Mouse (Mus musculus): ENCODE measurements around the gene Gas2l3.
A peak's percentile ranks its signal among the peaks of the same experiment; 100 is the strongest.

Gas2l3 gene

DNA sequence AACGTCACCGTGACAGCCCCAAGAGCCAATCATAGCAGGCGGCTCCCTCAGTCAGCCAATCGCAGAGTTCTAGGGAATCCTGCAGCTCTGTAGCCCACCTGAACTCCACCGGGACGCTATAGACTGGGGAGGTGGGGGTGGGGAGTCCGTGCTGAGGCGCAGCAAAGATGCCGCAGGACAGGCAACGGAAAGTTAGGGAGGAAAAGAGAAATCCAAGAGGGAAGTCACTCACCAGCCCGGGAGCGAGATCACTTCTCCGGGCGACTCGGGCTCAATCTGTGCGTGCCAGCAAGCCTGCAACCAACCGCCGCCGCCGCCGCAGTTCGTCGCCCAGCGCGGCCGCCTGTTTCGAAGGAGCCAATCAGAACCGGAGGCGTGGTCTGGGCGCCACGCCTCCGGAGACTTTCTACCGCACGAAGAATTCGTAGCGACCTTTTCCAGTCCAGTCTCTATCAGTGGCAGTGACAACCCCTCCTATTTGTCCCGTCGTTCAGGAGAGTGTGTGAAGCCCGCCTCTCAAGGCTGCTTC is at the start of gene Gas2l3:
Gene Gas2l3, minus strand, starts transcription at position 345 of the 529 bp plus-strand sequence.
- peak; percentile 86 for DNase-seq (ENCODE audit: low spot score)

DNA sequence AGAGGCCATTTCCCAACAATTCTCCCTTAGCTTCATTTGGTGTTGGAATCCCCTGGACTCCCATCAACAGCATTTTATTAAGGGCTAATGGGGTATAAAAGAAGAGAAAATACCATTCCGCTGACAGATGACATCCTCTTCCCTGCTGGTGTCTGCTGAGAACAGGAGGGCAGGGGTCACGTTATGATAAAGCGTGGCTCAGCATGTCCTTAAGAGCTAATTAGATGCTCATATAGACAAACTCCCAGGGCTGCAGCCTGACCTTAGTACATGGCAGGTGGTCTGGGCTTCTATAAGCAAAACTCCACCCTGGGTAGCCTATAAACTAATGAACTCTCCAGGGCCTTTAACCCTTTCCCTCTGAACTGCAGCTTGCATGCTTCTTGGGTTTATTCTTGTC is 47.6 kb upstream of the Gas2l3 start:
- DNase-seq (ENCODE audit: low spot score) = no peak

DNA sequence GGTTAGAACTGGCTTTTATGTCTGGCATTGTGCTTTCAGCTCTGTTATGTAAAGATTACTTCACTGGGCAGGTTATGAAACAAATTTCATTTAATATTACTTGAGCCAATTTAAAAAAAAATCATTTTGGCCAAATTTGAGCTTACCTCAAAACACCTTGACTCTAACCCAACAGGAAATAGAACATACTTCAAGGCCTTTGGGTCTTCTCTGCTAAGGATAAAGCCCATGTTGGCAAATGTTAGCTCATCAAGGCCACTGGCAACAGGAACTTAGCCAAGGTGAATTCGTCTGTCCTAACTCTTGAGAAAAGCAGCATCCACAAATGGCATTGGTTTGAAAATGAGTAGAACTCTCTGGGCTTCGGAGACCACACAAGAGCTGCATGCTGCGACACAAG is 46.5 kb upstream of the Gas2l3 start:
- DNase-seq (ENCODE audit: low spot score) = no peak

- DNase-seq (ENCODE audit: low spot score) = no peak
Observed at GRCm38 (mm10) chr10:89489459-89489858, 45.7 kb upstream of the Gas2l3 start.

GRCm38 (mm10) chr10:89486995-89487742 is 43.4 kb upstream of the Gas2l3 start:
- no peak for DNase-seq (ENCODE audit: low spot score)

DNA sequence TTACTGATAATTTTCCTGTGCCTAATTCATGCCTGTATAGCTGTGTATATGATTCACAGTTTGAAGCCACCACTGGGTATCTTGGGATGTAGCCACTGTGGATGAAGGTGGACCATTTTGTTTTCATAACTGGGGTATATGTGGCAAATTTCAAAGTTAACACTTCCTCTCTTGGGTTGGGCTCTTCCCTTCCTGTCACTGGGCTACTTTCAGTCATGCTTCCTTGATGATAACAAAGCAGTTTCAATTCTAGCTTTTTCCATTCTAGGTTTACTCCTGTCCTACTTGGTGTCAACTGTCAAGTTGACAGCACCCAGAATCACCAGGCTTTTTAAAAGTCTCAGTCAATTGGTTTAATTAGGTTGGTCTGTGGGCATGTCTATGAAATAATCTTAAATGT is 41.1 kb upstream of the Gas2l3 start:
- DNase-seq (ENCODE audit: low spot score) = no peak

DNA sequence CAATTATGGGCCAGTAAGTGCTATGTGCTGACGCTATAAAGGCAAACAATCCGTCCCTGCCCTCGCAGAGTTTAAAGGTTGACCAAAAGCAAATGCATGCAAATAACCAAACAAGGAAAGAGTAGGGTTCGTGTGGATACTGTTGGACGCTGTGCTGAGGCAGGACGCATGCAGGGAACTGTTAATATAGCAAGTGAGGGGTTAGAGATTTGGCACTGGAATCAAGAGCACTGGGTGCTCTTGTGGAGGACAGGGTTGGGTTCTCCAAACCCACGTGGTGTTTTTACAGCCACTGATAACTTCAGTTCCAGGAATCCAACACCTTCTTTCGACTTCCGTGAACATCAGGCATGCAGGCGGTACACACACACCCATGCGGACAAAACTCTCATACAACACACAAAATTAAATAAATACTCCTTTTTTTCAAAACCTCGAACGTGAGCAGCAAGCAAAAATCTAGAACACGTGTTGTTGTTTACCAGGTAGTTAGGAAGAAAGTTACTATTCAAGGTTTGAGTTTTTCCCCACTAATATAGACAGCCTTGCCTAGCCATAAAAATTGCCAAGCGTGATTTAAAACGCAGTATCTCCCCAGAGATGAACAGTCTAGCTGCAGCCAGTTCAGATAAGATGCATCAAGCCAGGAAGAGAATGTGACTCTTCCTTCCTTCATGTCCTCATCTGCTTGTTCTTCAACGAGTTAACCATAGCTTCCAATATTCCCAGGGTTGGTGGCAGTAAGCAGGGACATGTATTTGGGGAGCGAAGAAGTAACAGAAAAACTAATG is 40.2 kb upstream of the Gas2l3 start:
- DNase-seq (ENCODE audit: low spot score) = no peak

GRCm38 (mm10) chr10:89483113-89483512 is 39.3 kb upstream of the Gas2l3 start:
- no peak for DNase-seq (ENCODE audit: low spot score)

DNA sequence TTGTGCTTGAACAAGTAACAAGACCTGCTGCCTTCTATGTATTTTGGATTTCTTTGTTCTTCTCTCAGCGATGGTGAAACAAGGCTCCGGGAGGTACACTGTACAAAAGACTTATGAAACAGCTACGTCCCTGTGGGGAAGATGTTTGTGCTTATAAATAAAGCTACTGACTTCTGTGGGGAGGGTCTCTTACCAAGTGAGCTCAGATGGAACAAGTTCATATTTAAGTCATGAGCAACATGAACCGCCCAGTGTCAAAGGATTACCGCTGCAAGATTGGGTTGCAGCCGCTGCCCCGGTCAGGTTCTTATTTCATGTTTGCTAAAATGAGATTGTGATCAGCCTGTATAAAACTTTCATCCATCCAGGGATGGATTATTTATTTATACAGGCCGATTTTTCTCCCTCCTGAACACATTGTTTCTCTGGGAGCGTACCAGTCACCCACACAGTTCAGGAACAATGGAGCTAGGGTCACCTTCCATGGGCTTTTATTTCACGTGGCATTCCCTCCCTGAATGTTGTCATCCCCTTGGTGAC is 38.4 kb upstream of the Gas2l3 start:
- no peak for DNase-seq (ENCODE audit: low spot score)

GRCm38 (mm10) chr10:89481638-89482037 is 37.9 kb upstream of the Gas2l3 start:
- no peak for DNase-seq (ENCODE audit: low spot score)

GRCm38 (mm10) chr10:89478766-89479165 is 35.0 kb upstream of the Gas2l3 start:
- DNase-seq (ENCODE audit: low spot score) = no peak

DNA sequence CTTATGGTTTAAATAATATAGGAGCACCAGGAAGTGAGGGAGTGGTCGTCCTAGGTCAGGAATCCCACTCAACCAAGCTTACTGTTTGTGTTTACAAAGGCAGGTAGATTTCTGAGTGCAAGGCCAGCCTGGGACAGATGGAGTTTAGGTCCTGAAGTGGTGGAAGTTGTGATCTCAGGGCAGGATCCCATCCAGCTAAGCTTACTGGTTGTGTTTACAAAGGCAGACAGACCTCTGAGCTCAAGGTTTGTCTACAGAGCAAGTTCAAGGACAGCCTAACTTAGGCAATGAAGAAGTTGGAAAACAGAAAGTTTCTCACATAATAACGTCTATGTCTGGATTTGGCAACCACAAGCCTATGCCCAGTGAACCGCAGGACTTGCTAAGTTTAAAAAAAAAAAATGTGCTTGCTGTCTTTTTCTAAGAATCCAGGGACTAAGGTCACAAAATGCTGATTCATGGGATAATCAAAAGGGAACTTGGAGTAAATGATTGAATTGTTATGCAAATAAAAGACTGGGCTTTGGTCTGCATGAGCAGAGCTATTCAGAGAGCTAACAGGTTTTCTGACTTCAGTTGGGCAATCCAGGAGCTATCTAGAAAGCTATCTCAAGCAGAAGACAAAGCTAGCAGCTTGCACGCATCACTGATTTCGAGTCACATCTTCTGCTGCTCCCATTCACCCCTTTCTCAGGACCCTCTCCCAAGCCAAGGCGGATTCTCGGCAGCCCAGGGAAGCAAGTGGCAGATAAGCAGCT is 27.0 kb upstream of the Gas2l3 start:
- DNase-seq (ENCODE audit: low spot score) = no peak

DNA sequence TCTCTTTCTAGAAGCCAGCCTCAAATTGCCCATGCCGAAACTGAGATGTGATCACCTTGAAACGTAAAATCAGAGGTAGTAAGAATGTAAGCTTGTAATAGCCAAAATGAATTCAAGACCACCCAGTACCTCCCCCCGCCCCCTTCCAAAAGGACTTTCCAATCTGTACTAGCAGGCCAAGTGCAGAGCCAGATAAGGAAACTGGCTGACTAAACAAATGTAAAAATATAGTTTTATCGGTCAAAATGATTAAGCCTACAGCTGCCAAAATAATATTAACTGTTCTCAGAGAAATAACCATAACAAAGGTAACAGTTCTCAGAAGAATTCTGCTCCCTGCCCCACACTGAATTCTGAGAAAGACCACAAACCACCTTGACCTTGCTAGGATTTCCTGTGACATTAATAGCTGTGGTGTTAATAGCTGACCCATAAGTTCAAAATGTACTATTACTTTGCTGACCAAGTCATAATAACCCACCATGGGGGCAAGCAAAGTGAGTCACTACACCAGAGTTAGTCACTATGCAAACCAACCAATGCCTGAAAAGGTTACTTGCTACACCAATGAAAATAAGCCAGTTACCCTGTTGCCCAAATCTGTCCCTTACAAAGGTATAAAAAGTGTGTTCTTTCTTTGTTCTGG is 21.1 kb upstream of the Gas2l3 start:
- no peak for DNase-seq (ENCODE audit: low spot score)

- DNase-seq (ENCODE audit: low spot score) = no peak
Observed at GRCm38 (mm10) chr10:89462890-89463289, 19.1 kb upstream of the Gas2l3 start.

DNA sequence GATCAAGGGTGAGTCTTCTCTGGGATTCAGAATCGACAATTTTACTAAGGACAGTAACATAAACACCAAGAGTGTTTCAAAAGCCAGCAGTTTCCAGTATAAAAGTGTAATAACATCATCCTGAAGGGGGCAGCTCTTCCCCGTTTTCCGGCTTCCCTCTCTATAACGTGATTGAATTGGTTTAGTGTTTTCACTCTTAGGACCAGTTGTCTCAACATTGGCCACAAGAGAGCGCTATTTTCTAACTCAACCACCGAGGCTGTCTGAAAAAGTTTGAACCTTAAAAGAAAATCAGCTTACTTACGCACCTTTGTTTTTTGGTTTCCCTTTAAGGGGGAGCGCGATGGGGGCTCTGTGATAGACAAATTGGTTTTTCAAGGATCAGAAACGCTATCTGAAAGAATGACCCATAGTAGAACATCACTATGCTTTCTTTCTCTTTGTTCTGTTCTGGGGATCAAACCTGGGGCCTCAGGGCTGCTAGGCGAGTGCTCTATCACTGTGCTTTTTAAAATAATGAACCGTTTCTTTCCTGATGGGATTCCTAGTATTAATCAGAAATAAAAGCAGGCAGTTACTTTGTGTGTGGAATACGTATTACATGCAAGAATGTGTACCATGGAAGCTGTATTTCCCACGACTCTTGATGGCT is 18.2 kb upstream of the Gas2l3 start:
- DNase-seq (ENCODE audit: low spot score) = peak; percentile 78

- DNase-seq (ENCODE audit: low spot score) = no peak
Observed at GRCm38 (mm10) chr10:89460972-89461371, 17.2 kb upstream of the Gas2l3 start.

DNA sequence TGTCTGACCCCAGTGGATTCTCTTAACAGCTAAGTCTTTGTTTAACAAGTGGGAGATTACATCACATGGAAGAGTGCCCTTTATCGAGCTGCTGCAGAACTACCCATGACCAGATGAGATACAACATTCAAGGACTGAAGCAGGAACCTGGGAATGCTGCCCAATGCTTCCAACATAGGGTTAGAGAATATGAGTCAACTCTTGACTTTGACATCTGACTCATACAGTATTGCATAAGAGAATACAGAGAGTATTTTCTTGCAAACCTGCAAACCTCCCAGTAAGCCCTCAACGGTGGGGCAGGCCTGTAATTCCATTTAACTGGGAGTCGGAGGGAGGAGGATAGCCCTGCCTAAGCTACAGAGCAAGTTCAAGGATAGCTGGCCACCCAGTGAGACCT is 15.0 kb upstream of the Gas2l3 start:
- DNase-seq (ENCODE audit: low spot score) = no peak

GRCm38 (mm10) chr10:89453794-89454193 is 10.0 kb upstream of the Gas2l3 start:
- no peak for DNase-seq (ENCODE audit: low spot score)

GRCm38 (mm10) chr10:89453068-89453641 is 9.4 kb upstream of the Gas2l3 start:
- DNase-seq (ENCODE audit: low spot score) = no peak

DNA sequence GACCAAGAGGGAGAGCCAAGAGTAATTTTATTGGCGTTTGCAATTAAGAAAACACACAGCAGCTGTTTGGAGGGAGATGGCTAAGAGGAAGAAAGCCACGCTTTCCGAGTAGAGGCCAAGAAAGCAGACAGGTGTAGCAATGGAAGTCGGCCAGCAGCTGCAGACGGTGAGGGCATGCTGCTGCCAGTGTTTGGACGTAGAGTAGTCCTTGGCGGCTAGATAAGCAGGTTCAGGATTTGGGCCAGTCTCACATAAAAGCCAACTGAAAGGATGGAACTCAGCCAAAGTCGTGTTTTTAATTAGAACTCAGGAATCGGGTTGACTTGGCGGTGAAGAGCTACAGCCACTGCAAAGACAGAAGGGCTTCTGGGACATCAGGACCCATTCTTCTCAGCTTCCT is 6.6 kb upstream of the Gas2l3 start:
- no peak for DNase-seq (ENCODE audit: low spot score)

DNA sequence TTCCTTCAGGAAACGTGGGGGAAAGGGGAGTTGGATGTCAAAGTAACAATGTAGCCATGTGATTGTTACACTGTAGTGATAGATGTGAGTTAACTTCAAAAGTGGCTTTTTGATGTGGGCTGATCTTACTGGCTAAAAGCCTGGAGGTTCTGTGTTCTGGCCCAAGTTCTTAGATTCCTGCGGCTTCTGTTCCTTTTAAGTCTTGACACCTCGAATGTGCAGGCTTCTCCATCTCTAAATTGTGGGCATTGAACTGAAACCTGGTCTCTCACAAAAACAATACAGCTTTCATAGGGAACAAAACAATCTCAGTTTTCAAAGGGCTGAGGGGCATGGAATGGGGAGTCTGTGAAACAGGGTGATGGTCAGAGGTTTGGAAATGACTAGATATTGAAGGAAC is 614 bp upstream of the Gas2l3 start:
- DNase-seq (ENCODE audit: low spot score) = no peak
